Mouse (Mus musculus): ENCODE results near the gene Atp7b. TPM values are rescaled to one million over a fixed set of nuclear protein-coding genes. Genes with fewer than 3 reads are reported as not detected.

Atp7b gene
- polyA plus RNA-seq (2012; rRNA removed), result 0.35 and 0.44 TPM in 2 replicates

GRCm38 (mm10) chr8:22059821-22060445 lies at the start of gene Atp7b:
Gene Atp7b (minus strand): TSS chr8:22060305.

GRCm38 (mm10) chr8:22060446-22060889 lies 363 bp upstream of the Atp7b start, which contains the start of gene Alg11:
Gene Alg11 (plus strand): TSS chr8:22060721.

DNA sequence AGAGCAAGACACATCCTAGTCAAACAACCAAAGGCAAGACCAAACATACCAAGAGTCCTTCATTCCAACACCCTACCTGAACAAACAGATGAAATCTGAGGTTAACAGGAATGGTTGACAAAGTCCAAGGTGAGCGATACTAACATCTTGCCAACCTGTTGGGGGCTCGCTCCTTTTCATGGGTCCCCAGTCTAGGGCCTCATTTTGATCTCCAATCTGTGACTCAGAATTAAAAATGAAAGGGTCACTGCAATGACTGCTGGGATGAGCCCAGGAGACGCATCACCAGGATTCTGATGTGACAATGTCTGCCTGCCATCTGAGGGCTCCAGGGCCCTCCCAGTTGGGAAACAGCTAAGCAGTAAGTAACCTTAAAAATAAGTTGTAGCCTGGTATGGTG lies 90.6 kb downstream of the Atp7b start, which contains the start of gene Ccdc70:
TSS of gene Ccdc70 (plus strand) at position 301 of the 400 bp plus-strand sequence.

GRCm38 (mm10) chr8:21958414-21958813 lies 101.7 kb downstream of the Atp7b start, which contains the start of gene Fam90a1a:
Gene Fam90a1a (plus strand): TSS chr8:21958714.

DNA sequence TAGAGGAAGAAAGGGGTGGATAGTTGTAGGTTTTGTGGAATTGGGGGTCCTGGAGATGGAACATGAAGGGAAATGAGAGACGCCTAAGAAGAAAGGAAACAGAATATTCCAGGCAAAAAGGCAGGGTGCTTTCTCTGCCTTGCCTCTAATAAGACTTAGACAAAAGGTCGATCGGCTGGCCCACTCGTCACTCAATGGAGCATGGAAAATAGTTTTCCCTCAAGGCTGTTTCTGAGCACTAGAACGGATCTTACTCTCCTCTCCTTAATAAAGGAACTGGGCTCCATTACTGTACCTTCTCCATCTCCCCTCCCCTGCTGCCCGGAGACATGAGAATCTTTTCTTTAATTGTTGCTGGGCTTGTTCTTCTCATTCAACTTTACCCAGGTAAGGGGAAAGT lies 113.6 kb downstream of the Atp7b start, which contains the start of gene Defb13:
TSS of gene Defb13 (plus strand) at position 301 of the 400 bp plus-strand sequence.

Other genes starting within 250 kb of the Atp7b start
- gene Defb50, start 236.8 kb downstream of the Atp7b start, polyA plus RNA-seq (2012; rRNA removed), result not detected in 2 replicates
- not detected in 2 replicates for gene Defb2, start 220.4 kb downstream of the Atp7b start, polyA plus RNA-seq (2012; rRNA removed)
- gene Defb10, start 201.4 kb downstream of the Atp7b start, polyA plus RNA-seq (2012; rRNA removed), result not detected in 2 replicates
- gene Defb9, start 174.9 kb downstream of the Atp7b start, polyA plus RNA-seq (2012; rRNA removed), result not detected in 2 replicates
- gene Defb11, start 153.9 kb downstream of the Atp7b start, polyA plus RNA-seq (2012; rRNA removed), result not detected in 2 replicates
- not detected in 2 replicates for gene Defb15, start 127.6 kb downstream of the Atp7b start, polyA plus RNA-seq (2012; rRNA removed)
- not detected in 2 replicates for gene Defb35, start 122.0 kb downstream of the Atp7b start, polyA plus RNA-seq (2012; rRNA removed)
- gene Defb13, start 113.5 kb downstream of the Atp7b start, polyA plus RNA-seq (2012; rRNA removed), result not detected in 2 replicates
- not detected in 2 replicates for gene Fam90a1a, start 101.6 kb downstream of the Atp7b start, polyA plus RNA-seq (2012; rRNA removed)
- gene Ccdc70, start 90.5 kb downstream of the Atp7b start, polyA plus RNA-seq (2012; rRNA removed), result not detected in 2 replicates
- 1.5 and 1.6 TPM in 2 replicates for gene Alg11, start 416 bp upstream of the Atp7b start, polyA plus RNA-seq (2012; rRNA removed)
- gene Nek5, start 64.7 kb upstream of the Atp7b start, polyA plus RNA-seq (2012; rRNA removed), result 0.21 and 0.65 TPM in 2 replicates
- 2.3 and 2.5 TPM in 2 replicates for gene Nek3, start 106.1 kb upstream of the Atp7b start, polyA plus RNA-seq (2012; rRNA removed)
- gene Ckap2, start 125.5 kb upstream of the Atp7b start, polyA plus RNA-seq (2012; rRNA removed), result 2.0 and 3.0 TPM in 2 replicates
- 6.6 and 7.2 TPM in 2 replicates for gene Vps36, start 132.5 kb upstream of the Atp7b start, polyA plus RNA-seq (2012; rRNA removed)
- gene Thsd1, start 167.0 kb upstream of the Atp7b start, polyA plus RNA-seq (2012; rRNA removed), result 0.85 and 1.1 TPM in 2 replicates
- not detected in 2 replicates for gene Tpte, start 223.1 kb upstream of the Atp7b start, polyA plus RNA-seq (2012; rRNA removed)